Mouse (Mus musculus): Measurements from ENCODE around the gene Il1rn. TPM values are rescaled to one million over a fixed set of nuclear protein-coding genes. Genes with fewer than 3 reads are reported as not detected.

Il1rn gene
- polyA plus RNA-seq, 1 experiment: not detected

GRCm38 (mm10) chr2:24393251-24393650 lies 56.6 kb downstream of the Il1rn start:
- H3K4me1 ChIP-seq (ENCODE audit: control insufficient read depth, insufficient read depth, low read length): no peaks in the 10 kb centered on the region
- no peak overlapping the region for H3K27ac ChIP-seq (ENCODE audit: insufficient read depth, low read length)
- H3K9me3 ChIP-seq (replicated peaks; ENCODE audit: control insufficient read depth, insufficient read depth, low read length, poor library complexity, severe bottlenecking): no peaks in the 10 kb centered on the region
- H3K36me3 ChIP-seq (ENCODE audit: control insufficient read depth, insufficient read depth, low read length, poor library complexity, severe bottlenecking): no peaks in the 10 kb centered on the region
- no peak overlapping the region for H3K4me3 ChIP-seq (ENCODE audit: low read depth, low read length)
- TF ChIP-seq POLR2A (IDR thresholded peaks at IDR 0.05; ENCODE audit: insufficient read depth, low read length) (no peak), CTCF (IDR thresholded peaks at IDR 0.05; ENCODE audit: low read depth, low read length) (no peak)
- no peaks in the 10 kb centered on the region for H3K27me3 ChIP-seq (ENCODE audit: control insufficient read depth, insufficient read depth, low read length, poor library complexity, severe bottlenecking)
- H3K9ac ChIP-seq (ENCODE audit: low read depth, poor library complexity, severe bottlenecking): no peak overlapping the region

- no peak overlapping the region for H3K27ac ChIP-seq (ENCODE audit: insufficient read depth, low read length)
- TF ChIP-seq CTCF (IDR thresholded peaks at IDR 0.05; ENCODE audit: low read depth, low read length) (no peak), POLR2A (IDR thresholded peaks at IDR 0.05; ENCODE audit: insufficient read depth, low read length) (no peak), EP300 (IDR thresholded peaks at IDR 0.05; ENCODE audit: insufficient read depth, low read depth, low read length) (no peak)
- no peaks in the 10 kb centered on the region for H3K9me3 ChIP-seq (replicated peaks; ENCODE audit: control insufficient read depth, insufficient read depth, low read length, poor library complexity, severe bottlenecking)
- H3K36me3 ChIP-seq (ENCODE audit: control insufficient read depth, insufficient read depth, low read length, poor library complexity, severe bottlenecking): no peaks in the 10 kb centered on the region
- H3K9ac ChIP-seq (ENCODE audit: low read depth, poor library complexity, severe bottlenecking): no peak overlapping the region
- H3K4me3 ChIP-seq (ENCODE audit: low read depth, low read length): no peak overlapping the region
- no peaks in the 10 kb centered on the region for H3K4me1 ChIP-seq (ENCODE audit: control insufficient read depth, insufficient read depth, low read length)
- no peaks in the 10 kb centered on the region for H3K27me3 ChIP-seq (ENCODE audit: control insufficient read depth, insufficient read depth, low read length, poor library complexity, severe bottlenecking)
Observed at GRCm38 (mm10) chr2:24397115-24397514, 60.5 kb downstream of the Il1rn start.

- no peak overlapping the region for H3K27ac ChIP-seq (ENCODE audit: insufficient read depth, low read length)
- no peaks in the 10 kb centered on the region for H3K27me3 ChIP-seq (ENCODE audit: control insufficient read depth, insufficient read depth, low read length, poor library complexity, severe bottlenecking)
- no peaks in the 10 kb centered on the region for H3K4me1 ChIP-seq (ENCODE audit: control insufficient read depth, insufficient read depth, low read length)
- no peak overlapping the region for H3K4me3 ChIP-seq (ENCODE audit: low read depth, low read length)
- H3K36me3 ChIP-seq (ENCODE audit: control insufficient read depth, insufficient read depth, low read length, poor library complexity, severe bottlenecking): no peaks in the 10 kb centered on the region
- no peak overlapping the region for H3K9ac ChIP-seq (ENCODE audit: low read depth, poor library complexity, severe bottlenecking)
- H3K9me3 ChIP-seq (replicated peaks; ENCODE audit: control insufficient read depth, insufficient read depth, low read length, poor library complexity, severe bottlenecking): no peaks in the 10 kb centered on the region
- TF ChIP-seq EP300 (IDR thresholded peaks at IDR 0.05; ENCODE audit: insufficient read depth, low read depth, low read length) (no peak), CTCF (IDR thresholded peaks at IDR 0.05; ENCODE audit: low read depth, low read length) (no peak), POLR2A (IDR thresholded peaks at IDR 0.05; ENCODE audit: insufficient read depth, low read length) (no peak)
Observed at GRCm38 (mm10) chr2:24400711-24401110, 64.1 kb downstream of the Il1rn start.

Other genes starting within 250 kb of the Il1rn start
- not detected in 2 replicates for gene Tbpl2, start 240.3 kb upstream of the Il1rn start, polyA plus RNA-seq (2011; ENCODE audit: insufficient read depth, insufficient read length, low read depth, missing spikeins)
- gene Il1f8, start 183.7 kb upstream of the Il1rn start, polyA plus RNA-seq (2011; ENCODE audit: insufficient read depth, insufficient read length, low read depth, missing spikeins): not detected in 2 replicates
- not detected in 2 replicates for gene Il1f9, start 150.4 kb upstream of the Il1rn start, polyA plus RNA-seq (2011; ENCODE audit: insufficient read depth, insufficient read length, low read depth, missing spikeins)
- gene Il1f6, start 121.4 kb upstream of the Il1rn start, polyA plus RNA-seq (2011; ENCODE audit: insufficient read depth, insufficient read length, low read depth, missing spikeins): not detected in 2 replicates
- not detected in 2 replicates for gene Il1f5, start 59.9 kb upstream of the Il1rn start, polyA plus RNA-seq (2011; ENCODE audit: insufficient read depth, insufficient read length, low read depth, missing spikeins)
- not detected in 2 replicates for gene Il1f10, start 45.7 kb upstream of the Il1rn start, polyA plus RNA-seq (2011; ENCODE audit: insufficient read depth, insufficient read length, low read depth, missing spikeins)
- 3.6 and 10.1 TPM in 2 replicates for gene Psd4, start 30.7 kb downstream of the Il1rn start, polyA plus RNA-seq (2011; ENCODE audit: insufficient read depth, insufficient read length, low read depth, missing spikeins)
- 0.26 and 0.57 TPM in 2 replicates for gene Pax8, start 138.7 kb downstream of the Il1rn start, polyA plus RNA-seq (2011; ENCODE audit: insufficient read depth, insufficient read length, low read depth, missing spikeins)

Data from ES-Bruce4 (cell line).